Mouse (Mus musculus) heart, embryonic 13.5 days (tissue): ENCODE results near the gene Atp13a4. TPM values are rescaled to one million over a fixed set of nuclear protein-coding genes. Genes with fewer than 3 reads are reported as not detected.

Experiments
- ATAC-seq: fragments of 200-750 bp; cut with Nextera tagmentation; 2 replicates; pipeline ENCODE4 v1.8.0; 2017; ENCODE audit warnings: moderate TSS enrichment; ENCODE audit not compliant: insufficient number of reproducible peaks, low FRiP score, low TSS enrichment; ENCODE audit errors: extremely low read depth
- H3K27ac ChIP-seq: fragments of 300-500 bp; sonication (generic); replicated peaks from 2 replicates; pipeline ENCODE4 v1.5.1; 2015; ENCODE audit warnings: moderate library complexity, mild to moderate bottlenecking, inconsistent platforms
- H3K27me3 ChIP-seq: fragments of 300-500 bp; sonication (generic); replicated peaks from 2 replicates; pipeline ENCODE4 v1.6.1; 2015; ENCODE audit warnings: mild to moderate bottlenecking, inconsistent platforms
- H3K36me3 ChIP-seq: fragments of 300-500 bp; sonication (generic); 2 replicates; pipeline ENCODE4 v1.6.1; 2015; ENCODE audit warnings: mild to moderate bottlenecking, inconsistent platforms
- H3K4me1 ChIP-seq: fragments of 300-500 bp; sonication (generic); 2 replicates; pipeline ENCODE4 v1.6.1; 2015; ENCODE audit warnings: inconsistent platforms
- H3K4me2 ChIP-seq: fragments of 300-500 bp; sonication (generic); 2 replicates; pipeline ENCODE4 v1.6.1; 2015; ENCODE audit warnings: inconsistent platforms, mild to moderate bottlenecking, moderate library complexity
- H3K4me3 ChIP-seq: fragments of 300-500 bp; sonication (generic); 2 replicates; pipeline ENCODE4 v1.5.1; 2015; ENCODE audit warnings: moderate library complexity, mild to moderate bottlenecking, inconsistent platforms
- H3K9ac ChIP-seq: fragments of 300-500 bp; sonication (generic); 2 replicates; pipeline ENCODE4 v1.6.1; 2015; ENCODE audit warnings: inconsistent platforms, mild to moderate bottlenecking, moderate library complexity
- H3K9me3 ChIP-seq: fragments of 300-500 bp; sonication (generic); 2 replicates; pipeline ENCODE4 v1.6.1; 2016; ENCODE audit warnings: inconsistent platforms
- WGBS: fragments of 180-500 bp; shearing (Covaris S2); methylation state at CpG from one replicate; pipeline ENCODE4 v1.1.7; 2015; ENCODE audit warnings: mixed read lengths; 5-methylcytosine and 5-hydroxymethylcytosine counted together
- polyA plus RNA-seq: library from polyadenylated mRNA; unstranded; fragments of >200 nt; fragmentation: Nextera tagmentation; extraction: Ambion mirVana; gene quantifications from 2 replicates; pipeline ENCODE4 v1.2.1, GENCODE M21; 2015

Gene Atp13a4
- polyA plus RNA-seq, 1 experiment from 2014 or later = not detected

DNA sequence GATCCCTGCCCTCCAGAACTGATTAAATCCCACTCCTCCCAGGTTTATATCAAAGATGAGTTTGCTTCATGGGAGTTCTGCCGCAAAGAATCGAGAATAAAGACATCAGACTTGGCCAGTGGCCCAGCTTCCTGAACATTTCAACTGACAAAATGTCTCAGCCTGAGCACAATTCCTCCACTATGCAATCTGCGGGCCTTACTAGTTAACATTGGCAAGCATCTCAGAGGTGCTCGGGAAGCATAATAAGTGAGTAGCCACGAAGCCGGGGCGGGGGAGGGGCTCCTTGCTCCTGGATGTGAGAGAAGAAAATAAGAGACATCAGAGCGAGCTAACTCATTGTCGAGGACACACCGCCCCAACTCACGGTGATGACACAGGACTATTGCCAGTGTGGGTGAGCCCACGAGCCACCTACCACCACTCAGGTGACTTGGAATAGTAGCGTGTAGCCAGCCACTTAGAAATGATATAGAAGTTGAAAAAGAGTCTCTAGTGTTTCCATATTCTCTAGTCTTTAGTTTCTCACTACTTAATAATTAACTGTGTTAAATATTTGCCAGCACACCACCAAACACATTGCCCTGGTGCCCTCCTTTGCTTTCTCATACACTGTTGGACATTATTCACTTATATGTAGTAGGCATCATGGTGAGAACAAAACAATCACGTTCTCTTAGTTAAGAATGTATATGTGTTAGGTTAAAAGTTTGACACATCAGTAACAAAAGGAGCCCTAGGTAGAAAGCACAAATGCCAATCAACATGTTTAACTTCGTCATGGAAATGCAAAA, 8.1 kb downstream of the Atp13a4 start:
- H3K4me1 ChIP-seq = no peaks in the 10 kb centered on the region
- H3K9me3 ChIP-seq = no peaks in the 10 kb centered on the region
- no peaks in the 10 kb centered on the region for H3K27me3 ChIP-seq
- ATAC-seq = no peak
- 63% methylated on average over 15 of the region's 15 CpGs for WGBS
- H3K4me2 ChIP-seq = no peak overlapping the region
- H3K36me3 ChIP-seq = no peaks in the 10 kb centered on the region
- no peak overlapping the region for H3K27ac ChIP-seq
- H3K4me3 ChIP-seq = no peak overlapping the region
- no peak overlapping the region for H3K9ac ChIP-seq

DNA sequence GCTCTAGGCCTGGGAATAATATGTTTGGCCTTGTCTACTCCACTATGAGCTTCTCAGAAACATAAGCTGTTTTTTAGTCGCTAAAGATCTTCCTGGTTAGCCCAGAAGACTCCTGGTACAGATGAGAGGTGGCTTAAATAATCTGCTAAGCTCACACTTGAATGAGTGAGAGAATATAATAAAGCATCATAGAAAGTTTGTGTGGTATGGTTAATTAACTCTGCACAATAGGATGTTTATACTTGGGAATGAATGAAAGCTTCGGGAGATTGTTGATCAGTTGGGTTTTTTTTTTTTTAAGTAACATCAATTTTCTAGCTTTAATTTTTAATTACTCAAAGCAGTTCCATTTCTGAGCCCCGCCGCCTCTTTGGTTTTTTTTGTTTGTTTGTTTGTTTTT, 8.8 kb downstream of the Atp13a4 start:
- Histone ChIP-seq H3K27me3 (no peaks in the 10 kb centered on the region), H3K27ac (no peak overlapping the region), H3K4me1 (no peaks in the 10 kb centered on the region), H3K4me3 (no peak overlapping the region), H3K4me2 (no peak overlapping the region), H3K9ac (no peak overlapping the region), H3K9me3 (no peaks in the 10 kb centered on the region), H3K36me3 (no peaks in the 10 kb centered on the region)
- 79% methylated on average over 4 of the region's 4 CpGs for WGBS
- ATAC-seq = no peak

DNA sequence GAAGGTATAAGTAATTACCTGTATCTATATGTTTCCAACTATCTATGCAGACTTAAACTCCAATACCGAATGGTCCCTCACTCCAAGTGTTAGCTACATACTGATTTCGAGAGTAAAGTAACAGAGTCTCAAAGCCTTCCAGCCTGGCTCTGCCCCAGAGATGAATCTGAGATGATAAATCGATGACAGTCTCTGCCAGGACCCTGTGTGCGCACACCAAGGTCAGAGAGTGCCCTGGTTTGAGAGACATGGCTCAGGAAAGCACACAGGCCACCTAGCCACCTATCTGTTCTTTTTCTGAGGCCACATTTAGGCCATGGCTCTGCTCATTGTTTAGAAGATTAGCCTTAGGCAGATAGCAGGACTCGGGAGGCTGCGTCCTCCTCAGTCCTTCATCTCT, 11.0 kb downstream of the Atp13a4 start:
- Histone ChIP-seq H3K4me1 (no peaks in the 10 kb centered on the region), H3K4me2 (no peak overlapping the region), H3K27ac (no peak overlapping the region), H3K4me3 (no peak overlapping the region), H3K27me3 (no peaks in the 10 kb centered on the region), H3K9me3 (no peaks in the 10 kb centered on the region), H3K9ac (no peak overlapping the region), H3K36me3 (no peaks in the 10 kb centered on the region)
- 59% methylated on average over 6 of the region's 6 CpGs for WGBS
- no peak for ATAC-seq

DNA sequence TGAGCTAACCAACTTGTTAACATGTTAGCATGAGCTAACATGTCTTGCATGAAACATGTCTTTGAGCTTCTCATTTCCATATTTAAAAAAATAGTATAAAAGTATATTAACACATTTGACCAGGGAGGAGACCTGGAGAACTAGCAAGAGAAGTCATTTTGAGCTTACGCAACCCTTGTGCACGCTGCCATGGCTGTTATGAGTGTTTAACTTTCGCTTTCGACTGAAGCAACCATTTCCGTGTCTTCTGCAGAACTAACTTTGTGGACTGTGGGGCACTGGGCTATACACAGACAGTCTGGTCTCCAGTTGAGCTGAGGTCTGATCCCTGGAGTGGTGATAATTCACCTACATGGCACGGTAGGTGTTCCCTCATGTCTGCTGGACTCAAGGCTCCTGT, 17.6 kb downstream of the Atp13a4 start:
- no peak overlapping the region for H3K9ac ChIP-seq
- H3K27ac ChIP-seq = no peak overlapping the region
- H3K4me2 ChIP-seq = no peak overlapping the region
- H3K27me3 ChIP-seq = no peaks in the 10 kb centered on the region
- 85% methylated on average over 6 of the region's 6 CpGs for WGBS
- H3K9me3 ChIP-seq = no peaks in the 10 kb centered on the region
- H3K36me3 ChIP-seq = no peaks in the 10 kb centered on the region
- no peak overlapping the region for H3K4me3 ChIP-seq
- H3K4me1 ChIP-seq = no peaks in the 10 kb centered on the region
- ATAC-seq = no peak

DNA sequence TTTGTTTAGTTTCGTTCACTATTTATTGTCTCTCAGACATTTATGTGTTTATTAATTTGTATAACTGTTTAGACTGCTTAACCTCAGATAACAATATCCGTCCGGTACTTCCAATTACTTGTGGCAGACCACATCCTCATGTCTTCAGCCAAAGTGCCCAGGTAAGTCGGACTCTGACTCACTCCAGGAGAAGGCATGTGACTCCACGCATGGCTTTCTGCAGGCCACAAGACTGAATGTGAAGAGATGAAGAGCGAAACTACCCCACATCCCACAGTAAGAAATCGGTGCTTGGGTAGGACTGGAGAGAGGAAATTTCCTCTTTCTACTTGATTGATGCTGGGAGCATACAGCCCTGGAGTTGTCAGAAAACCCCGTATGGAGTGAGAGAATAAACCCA, 18.1 kb downstream of the Atp13a4 start:
- no peaks in the 10 kb centered on the region for H3K4me1 ChIP-seq
- H3K4me2 ChIP-seq = no peak overlapping the region
- H3K9ac ChIP-seq = no peak overlapping the region
- no peaks in the 10 kb centered on the region for H3K27me3 ChIP-seq
- no peak for ATAC-seq
- no peak overlapping the region for H3K4me3 ChIP-seq
- H3K36me3 ChIP-seq = no peaks in the 10 kb centered on the region
- 75% methylated on average over 8 of the region's 8 CpGs for WGBS
- H3K9me3 ChIP-seq = no peaks in the 10 kb centered on the region
- no peak overlapping the region for H3K27ac ChIP-seq

DNA sequence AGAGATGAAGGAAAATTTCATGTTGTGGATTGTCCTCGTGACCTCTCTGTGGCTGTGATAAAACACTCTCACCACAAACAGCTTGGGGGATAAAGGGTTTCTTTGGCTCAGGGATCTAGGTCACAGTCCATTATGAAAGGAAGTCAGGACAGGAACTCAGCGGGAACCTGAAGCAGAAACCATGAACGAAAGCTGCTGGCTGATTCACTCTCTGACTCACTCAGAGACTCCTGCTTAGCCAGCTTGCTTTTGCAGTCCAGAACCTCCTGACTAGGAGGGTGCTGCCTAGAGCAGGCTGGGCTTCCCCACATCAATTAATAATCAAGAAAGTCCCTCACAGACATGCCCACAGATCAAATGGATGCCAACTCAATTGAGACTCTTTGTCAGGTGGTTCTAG, 32.2 kb downstream of the Atp13a4 start:
- Histone ChIP-seq H3K27me3 (no peaks in the 10 kb centered on the region), H3K27ac (no peak overlapping the region), H3K36me3 (no peaks in the 10 kb centered on the region), H3K4me1 (no peaks in the 10 kb centered on the region), H3K9me3 (no peaks in the 10 kb centered on the region), H3K4me2 (no peak overlapping the region), H3K4me3 (no peak overlapping the region), H3K9ac (no peak overlapping the region)
- ATAC-seq = no peak
- 57% methylated on average over 3 of the region's 3 CpGs for WGBS

DNA sequence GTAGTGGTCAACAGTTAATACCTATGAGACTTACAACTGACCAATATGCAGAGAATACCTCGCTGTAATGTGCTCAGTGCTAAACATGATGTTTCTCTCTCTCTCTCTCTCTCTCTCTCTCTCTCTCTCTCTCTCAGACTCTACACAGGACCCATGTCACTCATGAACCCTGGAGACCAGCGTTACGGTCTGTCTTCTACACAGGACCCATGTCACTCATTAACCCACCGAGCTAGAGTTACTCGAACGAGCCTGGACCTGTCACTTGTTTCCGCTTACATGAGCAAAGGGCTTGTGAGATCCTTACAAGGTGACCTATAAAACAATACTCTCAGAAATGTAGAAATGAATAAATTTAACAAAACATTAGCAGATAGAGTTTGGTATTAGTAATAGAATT, 33.9 kb downstream of the Atp13a4 start:
- H3K9ac ChIP-seq = no peak overlapping the region
- WGBS = 80% methylated on average over 7 of the region's 7 CpGs

DNA sequence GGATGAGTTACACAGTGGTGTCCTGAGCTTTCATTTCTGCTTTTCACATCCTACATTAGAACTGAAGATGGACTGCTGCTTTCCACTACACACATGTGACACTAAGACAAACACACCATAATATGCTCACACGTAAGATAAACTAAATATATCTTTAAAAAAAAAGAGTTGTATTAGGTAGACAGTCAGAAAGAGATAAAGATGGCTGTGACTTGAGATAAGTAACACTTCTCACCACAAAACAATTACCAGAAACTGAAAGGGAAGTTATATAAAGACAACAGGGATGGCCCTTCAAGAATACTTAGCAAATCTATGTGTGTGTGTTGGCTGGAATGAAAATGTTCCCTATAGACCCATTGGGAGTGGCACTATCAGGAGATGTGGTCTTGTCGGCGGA, 34.8 kb downstream of the Atp13a4 start:
- no peaks in the 10 kb centered on the region for H3K4me1 ChIP-seq
- H3K9me3 ChIP-seq = no peaks in the 10 kb centered on the region
- H3K36me3 ChIP-seq = no peaks in the 10 kb centered on the region
- H3K27ac ChIP-seq = no peak overlapping the region
- no peak overlapping the region for H3K4me2 ChIP-seq
- 63% methylated on average over 3 of the region's 3 CpGs for WGBS
- ATAC-seq = no peak
- no peak overlapping the region for H3K9ac ChIP-seq
- H3K27me3 ChIP-seq = no peaks in the 10 kb centered on the region
- no peak overlapping the region for H3K4me3 ChIP-seq

More for the DNA sequence above, 33.9 kb downstream of the Atp13a4 start:
- no peak overlapping the region for H3K4me2 ChIP-seq
- H3K27me3 ChIP-seq = no peaks in the 10 kb centered on the region
- no peak for ATAC-seq
- no peaks in the 10 kb centered on the region for H3K9me3 ChIP-seq
- no peak overlapping the region for H3K27ac ChIP-seq
- no peak overlapping the region for H3K4me3 ChIP-seq
- H3K4me1 ChIP-seq = no peaks in the 10 kb centered on the region
- H3K36me3 ChIP-seq = no peaks in the 10 kb centered on the region

DNA sequence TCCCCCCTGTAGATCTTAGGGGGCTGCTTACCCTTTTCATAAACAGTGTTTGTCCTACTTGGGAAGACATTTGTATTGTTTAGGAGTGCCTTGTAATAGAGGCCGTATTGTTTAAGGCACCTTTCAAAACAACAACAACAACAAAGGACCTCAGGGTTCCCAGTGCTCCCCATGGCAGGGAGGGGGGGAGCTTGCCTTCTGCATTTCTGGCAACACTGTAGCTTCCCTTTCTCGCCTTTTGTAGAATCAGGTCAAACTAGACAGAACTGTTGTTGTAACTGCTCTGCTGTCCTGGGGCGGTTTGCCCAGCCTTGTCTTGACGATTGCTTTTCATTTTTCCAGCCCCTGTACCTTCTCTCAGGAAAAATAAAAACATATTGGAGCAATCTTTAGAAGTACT, 40.0 kb downstream of the Atp13a4 start:
- no peaks in the 10 kb centered on the region for H3K4me1 ChIP-seq
- ATAC-seq = no peak
- no peak overlapping the region for H3K4me2 ChIP-seq
- WGBS = 73% methylated on average over 4 of the region's 4 CpGs
- no peak overlapping the region for H3K9ac ChIP-seq
- H3K27ac ChIP-seq = no peak overlapping the region
- no peak overlapping the region for H3K4me3 ChIP-seq
- no peaks in the 10 kb centered on the region for H3K9me3 ChIP-seq
- H3K36me3 ChIP-seq = no peaks in the 10 kb centered on the region
- H3K27me3 ChIP-seq = no peaks in the 10 kb centered on the region

DNA sequence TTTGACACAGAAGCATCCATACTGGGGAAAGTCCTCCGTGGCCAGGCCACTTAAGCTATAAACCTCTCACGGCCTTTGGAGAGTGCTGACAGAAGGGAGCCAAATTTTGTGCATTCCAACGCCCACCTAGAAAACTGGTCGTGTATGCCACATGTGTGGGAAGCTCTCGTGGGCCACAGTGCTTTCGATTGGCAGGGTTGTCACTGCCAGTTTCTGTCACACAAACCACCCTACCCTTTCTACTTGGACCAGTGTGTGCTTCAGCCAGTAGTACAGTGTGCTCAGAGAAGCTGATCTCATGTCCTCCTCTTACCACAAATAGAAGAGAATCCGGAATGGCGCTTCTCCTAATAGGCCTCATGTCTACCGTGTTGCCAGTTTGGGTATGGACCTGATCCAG, 40.5 kb downstream of the Atp13a4 start:
- H3K4me3 ChIP-seq = no peak overlapping the region
- WGBS = 63% methylated on average over 9 of the region's 9 CpGs
- no peak overlapping the region for H3K4me2 ChIP-seq
- no peak overlapping the region for H3K27ac ChIP-seq
- no peak overlapping the region for H3K9ac ChIP-seq
- no peaks in the 10 kb centered on the region for H3K9me3 ChIP-seq
- H3K36me3 ChIP-seq = no peaks in the 10 kb centered on the region
- no peaks in the 10 kb centered on the region for H3K27me3 ChIP-seq
- ATAC-seq = no peak
- no peaks in the 10 kb centered on the region for H3K4me1 ChIP-seq

DNA sequence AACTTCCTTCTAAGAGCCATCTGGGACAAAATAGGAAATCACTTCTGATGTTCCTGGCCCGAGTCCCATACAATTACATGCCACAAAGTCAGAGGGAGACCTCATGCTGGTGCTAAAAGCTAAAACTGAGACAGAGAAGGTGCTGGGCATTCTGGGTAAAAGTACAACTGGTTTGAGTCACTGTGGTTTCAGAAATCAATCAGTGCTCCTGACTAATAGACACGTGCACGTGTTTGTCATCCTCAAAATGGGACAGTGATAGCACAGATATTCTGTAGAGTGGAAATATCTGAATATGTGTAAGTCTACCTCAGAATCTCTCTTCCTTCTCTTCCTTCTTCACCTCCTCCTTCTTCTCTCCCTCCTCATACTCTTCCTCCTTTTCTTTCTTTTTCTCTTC, 53.6 kb downstream of the Atp13a4 start:
- 70% methylated on average over 3 of the region's 3 CpGs for WGBS
- Histone ChIP-seq H3K27me3 (no peaks in the 10 kb centered on the region), H3K4me1 (no peaks in the 10 kb centered on the region), H3K27ac (no peak overlapping the region), H3K36me3 (no peaks in the 10 kb centered on the region), H3K4me3 (no peak overlapping the region), H3K9me3 (no peaks in the 10 kb centered on the region), H3K4me2 (no peak overlapping the region), H3K9ac (no peak overlapping the region)
- ATAC-seq = no peak

DNA sequence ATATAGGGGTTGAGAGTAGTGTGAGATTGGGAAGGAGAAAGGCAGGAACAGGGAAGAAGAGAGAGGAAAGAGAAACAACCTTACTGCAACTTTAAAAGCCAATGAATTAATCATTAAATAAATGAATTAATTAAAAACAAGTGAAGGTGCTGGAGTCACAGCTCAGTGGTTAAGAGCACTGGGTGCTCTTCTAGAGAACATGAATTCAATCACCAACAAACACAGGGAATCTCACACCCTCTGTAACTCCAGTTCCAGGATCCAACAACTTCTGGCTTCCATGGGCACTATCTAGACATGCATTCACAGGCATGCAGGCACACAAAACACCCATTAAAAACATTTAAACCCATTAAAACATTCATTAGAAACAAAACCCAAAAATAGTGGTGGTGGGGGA, 63.2 kb downstream of the Atp13a4 start:
- H3K27me3 ChIP-seq = no peaks in the 10 kb centered on the region
- no peak overlapping the region for H3K4me2 ChIP-seq
- no peak overlapping the region for H3K27ac ChIP-seq
- H3K36me3 ChIP-seq = no peaks in the 10 kb centered on the region
- H3K9ac ChIP-seq = no peak overlapping the region
- H3K4me3 ChIP-seq = no peak overlapping the region
- no peaks in the 10 kb centered on the region for H3K4me1 ChIP-seq
- no peak for ATAC-seq
- no peaks in the 10 kb centered on the region for H3K9me3 ChIP-seq
